Mouse (Mus musculus) hindbrain, embryonic 14.5 days (tissue): ENCODE results near the gene Socs3. TPM values are rescaled to one million over a fixed set of nuclear protein-coding genes. Genes with fewer than 3 reads are reported as not detected.

Experiments used
- ATAC-seq: fragments of 200-750 bp; cut with Nextera tagmentation; 2 replicates; pipeline ENCODE4 v1.8.0; 2017; ENCODE audit warnings: moderate number of reproducible peaks, mild to moderate bottlenecking, moderate TSS enrichment, moderate library complexity; ENCODE audit not compliant: low FRiP score
- DNase-seq: peaks from one replicate; pipeline ENCODE4 v3.0.0-alpha.2; 2015; ENCODE audit warnings: low spot score
- H3K27ac ChIP-seq: fragments of 300-500 bp; sonication (generic); 2 replicates; pipeline ENCODE4 v1.5.1; 2014; ENCODE audit warnings: mild to moderate bottlenecking, moderate library complexity
- H3K27me3 ChIP-seq: fragments of 300-500 bp; sonication (generic); 2 replicates; pipeline ENCODE4 v1.6.1; 2014; ENCODE audit warnings: mild to moderate bottlenecking, low read length, mixed read lengths; ENCODE audit not compliant: control insufficient read depth, insufficient read depth
- H3K36me3 ChIP-seq: fragments of 300-500 bp; sonication (generic); replicated peaks from 2 replicates; pipeline ENCODE4 v1.6.1; 2014; ENCODE audit not compliant: control insufficient read depth, insufficient read depth
- H3K4me1 ChIP-seq: fragments of 300-500 bp; sonication (generic); replicated peaks from 2 replicates; pipeline ENCODE4 v1.6.1; 2014; ENCODE audit warnings: antibody characterized with exemption, low read length, mixed read lengths; ENCODE audit not compliant: control insufficient read depth, insufficient read depth
- H3K4me2 ChIP-seq: fragments of 300-500 bp; sonication (generic); replicated peaks from 2 replicates; pipeline ENCODE4 v1.6.1; 2014; ENCODE audit warnings: mild to moderate bottlenecking, moderate library complexity
- H3K4me3 ChIP-seq: fragments of 300-500 bp; sonication (generic); replicated peaks from 2 replicates; pipeline ENCODE4 v1.5.1; 2014; ENCODE audit warnings: mild to moderate bottlenecking, low read length
- H3K9ac ChIP-seq: fragments of 300-500 bp; sonication (generic); 2 replicates; pipeline ENCODE4 v1.6.1; 2014
- H3K9me3 ChIP-seq: fragments of 300-500 bp; sonication (generic); 2 replicates; pipeline ENCODE4 v1.6.1; 2016; ENCODE audit warnings: low read length; ENCODE audit not compliant: control insufficient read depth
- WGBS: fragments of 180-500 bp; shearing (Covaris S2); extraction: QIAGEN DNeasy Blood & Tissue Kit; methylation state at CpG from one replicate; pipeline ENCODE4 v1.1.7; 2014; 5-methylcytosine and 5-hydroxymethylcytosine counted together
- polyA plus RNA-seq: library from polyadenylated mRNA; unstranded; fragments of >200 nt; fragmentation: Nextera tagmentation; extraction: Ambion mirVana; gene quantifications from 2 replicates; pipeline ENCODE4 v1.2.1, GENCODE M21; 2014

Gene Socs3
- polyA plus RNA-seq, 1 experiment from 2014 or later = 2.9 TPM

- Histone ChIP-seq H3K4me1 (peaks cover 12% of the 10 kb centered on the region), H3K9ac (no peak overlapping the region), H3K27me3 (no peaks in the 10 kb centered on the region), H3K4me2 (no peak overlapping the region), H3K36me3 (peaks cover 45% of the 10 kb centered on the region), H3K9me3 (no peaks in the 10 kb centered on the region), H3K4me3 (no peak overlapping the region), H3K27ac (no peak overlapping the region)
- DNase-seq (no peak), ATAC-seq (no peak)
- 75% methylated on average over 5 of the region's 5 CpGs for WGBS
These were observed 38.4 kb upstream of the Socs3 start for GRCm38 (mm10) chr11:118008144-118008805.

- Histone ChIP-seq H3K4me1 (peaks cover 12% of the 10 kb centered on the region), H3K27ac (no peak overlapping the region), H3K27me3 (no peaks in the 10 kb centered on the region), H3K4me2 (no peak overlapping the region), H3K9me3 (no peaks in the 10 kb centered on the region), H3K4me3 (no peak overlapping the region), H3K9ac (no peak overlapping the region), H3K36me3 (peaks cover 51% of the 10 kb centered on the region)
- ATAC-seq = no peak
- 74% methylated on average over 8 of the region's 8 CpGs for WGBS
- DNase-seq = no peak
These were observed 37.8 kb upstream of the Socs3 start for GRCm38 (mm10) chr11:118007460-118008143.

- peaks cover 78% of the 10 kb centered on the region for H3K36me3 ChIP-seq
These were observed 34.4 kb upstream of the Socs3 start for GRCm38 (mm10) chr11:118004217-118004616.

GRCm38 (mm10) chr11:118003718-118004117 is 33.9 kb upstream of the Socs3 start:
- ATAC-seq (no peak), DNase-seq (no peak)
- Histone ChIP-seq H3K4me2 (no peak overlapping the region), H3K9me3 (no peaks in the 10 kb centered on the region), H3K9ac (no peak overlapping the region), H3K27me3 (no peaks in the 10 kb centered on the region), H3K27ac (no peak overlapping the region), H3K36me3 (peaks cover 81% of the 10 kb centered on the region), H3K4me1 (no peaks in the 10 kb centered on the region; the same call in 1 of the 2 replicates), H3K4me3 (no peak overlapping the region)
- WGBS = 80% methylated on average over 5 of the region's 5 CpGs

More at GRCm38 (mm10) chr11:118004217-118004616, 34.4 kb upstream of the Socs3 start:
- Histone ChIP-seq H3K27ac (no peak overlapping the region), H3K9ac (no peak overlapping the region), H3K27me3 (no peaks in the 10 kb centered on the region), H3K4me1 (peaks cover 4% of the 10 kb centered on the region), H3K4me3 (no peak overlapping the region), H3K4me2 (no peak overlapping the region), H3K9me3 (no peaks in the 10 kb centered on the region)
- WGBS = 91% methylated on average over 5 of the region's 5 CpGs
- DNase-seq = no peak
- no peak for ATAC-seq

- Histone ChIP-seq H3K36me3 (peaks cover 82% of the 10 kb centered on the region), H3K4me2 (no peak overlapping the region), H3K27ac (no peak overlapping the region), H3K9ac (no peak overlapping the region), H3K4me3 (no peak overlapping the region), H3K27me3 (no peaks in the 10 kb centered on the region), H3K9me3 (no peaks in the 10 kb centered on the region), H3K4me1 (no peaks in the 10 kb centered on the region)
- no peak for DNase-seq
- 96% methylated on average over 14 of the region's 14 CpGs for WGBS
- no peak for ATAC-seq
These were observed 33.3 kb upstream of the Socs3 start for GRCm38 (mm10) chr11:118003176-118003575.

- no peak overlapping the region for H3K4me2 ChIP-seq
- no peak overlapping the region for H3K9ac ChIP-seq
- DNase-seq (no peak), ATAC-seq (no peak)
- peaks cover 63% of the 10 kb centered on the region for H3K36me3 ChIP-seq
- no peaks in the 10 kb centered on the region for H3K27me3 ChIP-seq
- H3K4me3 ChIP-seq = no peak overlapping the region
- no peak overlapping the region for H3K27ac ChIP-seq
- H3K9me3 ChIP-seq = no peaks in the 10 kb centered on the region
- 95% methylated on average over 7 of the region's 7 CpGs for WGBS
- H3K4me1 ChIP-seq = no peaks in the 10 kb centered on the region
These were observed 30.8 kb upstream of the Socs3 start for GRCm38 (mm10) chr11:118000565-118001215.

- no peak for ATAC-seq
- 81% methylated on average over 1 of the region's 1 CpGs for WGBS
- H3K27me3 ChIP-seq = no peaks in the 10 kb centered on the region
- 0 out of 2 replicates have a peak, but pooled peaks cover 1% of the 10 kb centered on the region for H3K4me1 ChIP-seq
- H3K9me3 ChIP-seq = no peaks in the 10 kb centered on the region
- no peak for DNase-seq
- H3K9ac ChIP-seq = no peak overlapping the region
- no peak overlapping the region for H3K4me3 ChIP-seq
- H3K27ac ChIP-seq = no peak overlapping the region
- peaks cover 57% of the 10 kb centered on the region for H3K36me3 ChIP-seq
- H3K4me2 ChIP-seq = no peak overlapping the region
These were observed 30.2 kb upstream of the Socs3 start for GRCm38 (mm10) chr11:118000083-118000482.

- Histone ChIP-seq H3K9ac (no peak overlapping the region), H3K4me3 (no peak overlapping the region), H3K27me3 (no peaks in the 10 kb centered on the region), H3K4me2 (no peak overlapping the region), H3K36me3 (peaks cover 50% of the 10 kb centered on the region), H3K4me1 (0 out of 2 replicates have a peak, but pooled peaks cover 7% of the 10 kb centered on the region), H3K27ac (no peak overlapping the region), H3K9me3 (no peaks in the 10 kb centered on the region)
- ATAC-seq (no peak), DNase-seq (no peak)
- WGBS = 92% methylated on average over 6 of the region's 6 CpGs
These were observed 29.6 kb upstream of the Socs3 start for GRCm38 (mm10) chr11:117999260-117999934.

GRCm38 (mm10) chr11:117998356-117998755 is 28.5 kb upstream of the Socs3 start:
- Histone ChIP-seq H3K9ac (no peak overlapping the region), H3K27ac (no peak overlapping the region), H3K4me1 (0 out of 2 replicates have a peak, but pooled peaks cover 7% of the 10 kb centered on the region), H3K4me2 (no peak overlapping the region), H3K4me3 (no peak overlapping the region), H3K9me3 (no peaks in the 10 kb centered on the region), H3K27me3 (no peaks in the 10 kb centered on the region), H3K36me3 (peaks cover 40% of the 10 kb centered on the region)
- DNase-seq (no peak), ATAC-seq (no peak)
- WGBS = 99% methylated on average over 4 of the region's 4 CpGs
